Mouse (Mus musculus): ENCODE data around the gene Prickle4. TPM values are rescaled to one million over a fixed set of nuclear protein-coding genes. Genes with fewer than 3 reads are reported as not detected.

Gene Prickle4
- polyA plus RNA-seq (2014; fragmentation: Nextera tagmentation; extraction: Ambion mirVana), result 0.44 and 1.7 TPM in 2 replicates

DNA sequence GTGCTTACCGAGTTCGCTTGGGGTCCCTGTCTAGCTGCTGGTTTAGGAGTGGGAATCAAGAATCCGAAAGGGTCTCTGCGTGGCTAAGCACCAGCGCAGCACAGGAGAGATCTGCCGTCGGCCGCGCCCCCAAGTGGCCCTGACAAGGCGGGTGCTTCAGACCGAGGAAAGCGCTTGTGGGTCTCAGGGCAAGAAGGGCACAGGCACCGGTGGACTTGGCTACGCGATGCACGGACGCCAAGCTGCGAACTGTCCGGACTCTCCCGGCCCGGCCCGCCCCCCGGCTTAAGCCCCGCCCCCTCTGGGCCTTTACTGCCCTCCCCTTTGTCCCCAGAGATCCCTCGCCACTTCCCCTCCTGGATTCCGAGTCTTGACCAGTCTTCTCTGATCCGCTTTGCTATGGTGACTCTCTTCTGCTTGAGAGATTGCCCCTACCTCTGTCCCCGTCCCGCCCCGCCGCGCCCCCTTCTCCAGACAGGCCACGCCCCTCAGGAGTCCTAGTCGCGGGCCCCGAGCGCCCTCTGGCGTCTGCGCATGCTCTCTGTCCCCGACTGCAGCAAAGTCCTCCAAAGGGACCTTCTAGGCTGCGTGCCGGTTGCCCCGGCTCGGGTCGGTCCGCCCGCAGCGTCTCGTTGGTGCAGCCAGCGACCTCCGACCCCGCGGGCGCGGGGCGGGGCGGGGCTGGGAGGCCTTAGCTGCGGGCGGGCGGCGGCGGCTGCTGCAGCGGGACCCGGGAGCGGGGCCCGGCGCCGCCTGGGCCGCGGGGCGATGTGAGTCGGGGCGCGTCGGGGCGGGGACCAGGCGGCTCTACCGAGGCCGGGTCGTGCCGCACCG lies at the start of gene Prickle4:
Prickle4 (minus strand) TSS at position 234 of the 834 bp plus-strand sequence.
- peaks cover 12% of the 10 kb centered on the region for H3K4me1 ChIP-seq (replicated peaks; ENCODE audit: control insufficient read depth, insufficient read depth, low read length)
- peaks cover 20% of the 10 kb centered on the region for H3K27me3 ChIP-seq (replicated peaks; ENCODE audit: control insufficient read depth, insufficient read depth, low read length)
- under 1% methylated on average over 80 of the region's 82 CpGs for WGBS

DNA sequence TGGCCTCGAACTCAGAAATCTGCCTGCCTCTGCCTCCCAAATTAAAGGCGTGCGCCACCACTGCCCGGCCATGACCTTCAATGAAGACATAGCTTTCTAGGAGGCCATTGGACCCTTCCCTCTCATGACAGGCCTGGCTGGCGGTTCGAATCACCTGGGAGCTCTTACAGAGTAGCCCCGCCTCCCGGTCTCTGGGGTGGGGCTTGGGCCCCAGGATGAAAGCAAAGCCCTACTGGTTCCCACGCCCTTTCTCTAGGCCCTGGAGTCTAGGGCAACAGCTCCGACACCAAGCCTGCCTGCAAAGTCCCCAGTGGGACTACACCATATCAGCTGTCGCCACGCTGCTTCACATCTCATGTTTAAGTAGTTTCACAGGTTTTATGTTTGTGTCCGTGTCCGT lies 49.5 kb upstream of the Prickle4 start:
- Histone ChIP-seq H3K4me1 (replicated peaks; ENCODE audit: control insufficient read depth, insufficient read depth, low read length) (peaks cover 35% of the 10 kb centered on the region), H3K27ac (ENCODE audit: low read depth, low read length) (no peak overlapping the region), H3K36me3 (ENCODE audit: control insufficient read depth, insufficient read depth, low read length) (no peaks in the 10 kb centered on the region), H3K9me3 (ENCODE audit: control insufficient read depth, low read length) (no peaks in the 10 kb centered on the region), H3K9ac (ENCODE audit: low read depth, low read length) (no peak overlapping the region), H3K27me3 (replicated peaks; ENCODE audit: control insufficient read depth, insufficient read depth, low read length) (no peaks in the 10 kb centered on the region), H3K4me3 (ENCODE audit: low read depth, low read length) (no peak overlapping the region), H3K4me2 (no peak overlapping the region)
- DNase-seq (ENCODE audit: low spot score) (no peak), ATAC-seq (replicated peaks; ENCODE audit: low FRiP score) (no peak)
- WGBS, result 84% methylated on average over 14 of the region's 14 CpGs

More for the DNA sequence above, at the start of gene Prickle4:
- no peaks in the 10 kb centered on the region for H3K36me3 ChIP-seq (ENCODE audit: control insufficient read depth, insufficient read depth, low read length)
- H3K27ac ChIP-seq (ENCODE audit: low read depth, low read length), result peak within 1 kb of the TSS; percentile 26
- H3K4me3 ChIP-seq (ENCODE audit: low read depth, low read length), result peak within 1 kb of the TSS; percentile 77
- DNase-seq (ENCODE audit: low spot score) (peak; percentile 96), ATAC-seq (replicated peaks; ENCODE audit: low FRiP score) (peak; percentile 90)
- H3K9me3 ChIP-seq (ENCODE audit: control insufficient read depth, low read length), result no peaks in the 10 kb centered on the region
- peak within 1 kb of the TSS; percentile 75 for H3K9ac ChIP-seq (ENCODE audit: low read depth, low read length)
- peak within 1 kb of the TSS; percentile 96 for H3K4me2 ChIP-seq

DNA sequence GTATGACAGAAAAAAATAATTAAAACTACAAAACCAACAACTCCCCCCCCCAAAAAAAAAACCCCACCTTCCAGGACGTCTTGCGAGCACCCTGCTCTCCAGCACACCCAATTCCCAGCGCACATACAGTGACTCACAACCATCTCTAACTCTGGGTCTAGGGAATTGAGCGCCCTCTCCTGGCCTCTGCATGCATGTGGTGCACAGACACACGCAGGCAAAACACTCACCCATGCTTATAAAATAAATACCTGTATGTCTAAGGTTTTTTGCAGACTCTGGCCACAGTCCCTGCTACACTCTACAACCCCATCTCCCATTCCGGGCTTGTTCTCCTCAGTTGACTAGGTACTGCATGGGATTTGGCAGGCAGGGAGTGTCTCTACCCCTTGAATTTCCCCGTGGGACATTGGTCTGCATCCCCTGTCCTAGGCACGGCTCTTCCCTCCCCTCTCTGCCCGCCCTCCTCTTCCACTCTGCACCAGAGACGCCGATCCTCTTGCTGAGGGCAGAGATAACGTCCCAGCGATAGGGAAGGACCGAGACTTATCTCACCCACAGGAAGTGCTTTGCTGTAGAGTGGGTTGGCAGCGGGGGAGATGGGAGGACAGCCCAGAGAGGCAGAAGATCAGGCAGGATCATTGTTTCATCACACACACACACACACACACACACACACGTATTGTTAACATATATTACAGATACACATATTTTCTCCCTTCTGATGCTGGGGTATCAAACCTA lies 48.6 kb upstream of the Prickle4 start:
- peak overlapping the region; percentile 43 for H3K27ac ChIP-seq (ENCODE audit: low read depth, low read length)
- H3K4me3 ChIP-seq (ENCODE audit: low read depth, low read length), result no peak overlapping the region
- peak; percentile 61 for DNase-seq (ENCODE audit: low spot score)

DNA sequence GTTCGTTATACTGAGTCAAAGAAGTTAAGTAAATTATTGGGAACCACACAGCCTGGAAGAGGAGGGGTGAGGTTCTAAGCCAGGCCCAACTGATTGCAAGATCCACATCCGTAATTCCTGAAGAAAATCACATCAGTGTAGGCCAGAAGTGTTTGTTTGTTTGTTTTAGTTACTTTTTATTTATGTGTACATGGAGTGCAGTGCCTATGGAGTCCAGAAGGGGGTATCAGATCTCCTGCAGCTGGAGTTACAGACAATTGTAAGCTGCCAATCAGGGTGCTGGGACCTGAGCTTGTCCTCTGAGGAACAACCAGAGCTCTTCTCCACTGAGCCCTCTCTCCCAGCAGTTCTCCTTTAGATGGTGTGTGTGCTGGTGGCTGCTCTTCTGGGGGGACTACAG lies 45.6 kb upstream of the Prickle4 start:
- no peak for ATAC-seq (replicated peaks; ENCODE audit: low FRiP score)
- no peak overlapping the region for H3K9ac ChIP-seq (ENCODE audit: low read depth, low read length)
- 74% methylated on average over 2 of the region's 2 CpGs for WGBS
- H3K9me3 ChIP-seq (ENCODE audit: control insufficient read depth, low read length), result no peaks in the 10 kb centered on the region
- H3K36me3 ChIP-seq (ENCODE audit: control insufficient read depth, insufficient read depth, low read length), result no peaks in the 10 kb centered on the region
- DNase-seq (ENCODE audit: low spot score), result no peak
- no peak overlapping the region for H3K4me2 ChIP-seq
- no peak overlapping the region for H3K4me3 ChIP-seq (ENCODE audit: low read depth, low read length)
- peaks cover 40% of the 10 kb centered on the region for H3K4me1 ChIP-seq (replicated peaks; ENCODE audit: control insufficient read depth, insufficient read depth, low read length)
- H3K27ac ChIP-seq (ENCODE audit: low read depth, low read length), result no peak overlapping the region
- H3K27me3 ChIP-seq (replicated peaks; ENCODE audit: control insufficient read depth, insufficient read depth, low read length), result peaks cover 5% of the 10 kb centered on the region

More for the DNA sequence above, 48.6 kb upstream of the Prickle4 start:
- 15% methylated on average over 16 of the region's 16 CpGs for WGBS
- ATAC-seq (replicated peaks; ENCODE audit: low FRiP score), result peak; percentile 86
- Histone ChIP-seq H3K27me3 (replicated peaks; ENCODE audit: control insufficient read depth, insufficient read depth, low read length) (peaks cover 4% of the 10 kb centered on the region), H3K4me2 (peak overlapping the region; percentile 57), H3K36me3 (ENCODE audit: control insufficient read depth, insufficient read depth, low read length) (no peaks in the 10 kb centered on the region), H3K9ac (ENCODE audit: low read depth, low read length) (peak overlapping the region; percentile 30; the same call in 1 of the 2 replicates), H3K9me3 (ENCODE audit: control insufficient read depth, low read length) (no peaks in the 10 kb centered on the region), H3K4me1 (replicated peaks; ENCODE audit: control insufficient read depth, insufficient read depth, low read length) (peaks cover 38% of the 10 kb centered on the region)

DNA sequence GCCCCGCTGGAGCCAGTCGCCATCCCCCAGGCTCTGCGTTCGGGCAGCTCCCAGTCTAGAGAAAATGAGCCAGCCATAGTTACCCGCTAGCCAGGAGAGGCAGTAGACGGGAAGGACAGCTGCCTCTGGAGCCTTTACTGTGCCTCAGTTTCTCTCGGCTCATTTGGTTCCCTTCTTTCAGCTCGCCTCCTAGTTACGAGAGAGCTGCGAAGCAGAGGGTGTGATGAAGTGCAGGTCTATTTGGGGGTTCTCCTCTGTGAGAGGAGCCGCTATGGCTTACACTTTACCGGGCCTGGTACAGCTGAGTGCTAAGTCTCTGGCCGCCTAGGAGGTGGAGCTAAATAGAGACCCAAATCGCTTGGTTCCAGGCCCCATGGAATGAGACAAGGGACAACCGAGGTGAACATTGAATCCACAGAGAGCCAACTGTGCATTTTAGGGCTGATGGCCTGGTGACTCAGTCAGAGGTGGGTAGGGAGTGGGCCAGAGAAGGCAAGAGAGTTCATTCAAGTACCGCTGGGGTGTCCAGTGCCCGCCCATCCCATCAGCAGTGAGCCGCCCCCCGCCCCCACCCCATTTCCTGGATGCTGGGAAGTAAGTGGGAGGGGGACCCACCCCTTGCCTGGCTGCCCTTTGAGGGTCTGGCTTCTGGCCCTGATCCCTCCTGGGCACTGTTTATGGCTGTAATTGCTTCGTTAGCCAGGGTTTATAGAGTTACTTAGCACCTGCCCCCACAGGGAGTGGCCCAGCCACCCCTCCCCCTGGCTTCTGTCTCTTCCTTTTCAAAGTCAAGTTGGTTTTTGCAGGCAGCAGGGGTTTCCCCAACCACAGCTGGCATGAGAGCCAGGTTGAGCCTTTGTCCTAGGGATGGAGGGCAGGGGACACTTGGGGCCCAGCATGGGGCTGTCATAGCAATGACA lies 44.6 kb upstream of the Prickle4 start:
- H3K4me2 ChIP-seq, result peak overlapping the region; percentile 99
- no peaks in the 10 kb centered on the region for H3K9me3 ChIP-seq (ENCODE audit: control insufficient read depth, low read length)
- no peaks in the 10 kb centered on the region for H3K36me3 ChIP-seq (ENCODE audit: control insufficient read depth, insufficient read depth, low read length)
- ATAC-seq (replicated peaks; ENCODE audit: low FRiP score) (no peak), DNase-seq (ENCODE audit: low spot score) (no peak)
- H3K27ac ChIP-seq (ENCODE audit: low read depth, low read length), result peak overlapping the region; percentile 62; the same call in 1 of the 2 replicates
- peaks cover 39% of the 10 kb centered on the region for H3K4me1 ChIP-seq (replicated peaks; ENCODE audit: control insufficient read depth, insufficient read depth, low read length)
- peak overlapping the region; percentile 79 for H3K9ac ChIP-seq (ENCODE audit: low read depth, low read length)
- 18% methylated on average over 20 of the region's 20 CpGs for WGBS
- H3K4me3 ChIP-seq (ENCODE audit: low read depth, low read length), result peak overlapping the region; percentile 81
- peaks cover 5% of the 10 kb centered on the region for H3K27me3 ChIP-seq (replicated peaks; ENCODE audit: control insufficient read depth, insufficient read depth, low read length)

DNA sequence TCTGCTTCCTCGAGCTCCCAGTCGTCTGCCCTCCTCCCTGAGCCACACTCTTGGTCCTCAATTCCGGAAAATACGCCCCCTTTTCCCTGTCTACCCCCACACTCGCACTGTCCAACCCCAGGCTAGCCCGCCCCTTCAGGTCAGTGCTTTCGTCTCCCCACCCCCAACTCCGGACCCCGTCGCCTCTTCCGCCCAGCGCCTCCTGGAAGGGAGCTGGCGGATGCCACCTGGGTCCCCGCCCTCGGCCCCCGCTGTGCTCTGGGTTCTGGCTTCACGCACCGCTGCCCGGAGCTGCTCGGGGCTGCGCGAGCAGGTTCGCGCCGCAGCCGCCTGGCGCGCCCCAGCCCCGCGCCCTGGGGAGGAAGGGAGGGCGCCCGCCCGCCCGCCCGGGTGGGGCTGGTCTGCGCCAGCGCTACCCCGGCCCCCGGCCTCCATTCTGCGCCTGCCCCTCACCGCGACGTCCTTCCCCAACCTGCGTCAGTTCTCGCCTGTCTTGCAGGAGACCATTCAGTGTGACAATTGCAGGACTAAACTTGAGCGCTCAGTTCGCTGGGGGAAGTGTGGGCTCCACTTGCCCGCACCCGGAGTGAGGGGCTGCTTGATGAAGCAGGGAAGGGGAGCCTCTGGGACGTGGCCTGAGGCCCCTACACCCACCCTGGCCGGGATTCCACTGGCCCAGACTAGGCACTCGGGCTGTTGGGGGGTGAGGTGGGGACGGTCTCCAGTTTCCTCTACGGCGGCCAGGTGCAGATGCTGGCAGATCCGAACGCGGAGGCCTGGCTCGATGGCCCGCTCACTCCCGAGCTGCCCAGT lies 43.7 kb upstream of the Prickle4 start:
- 3% methylated on average over 56 of the region's 61 CpGs for WGBS
- Histone ChIP-seq H3K36me3 (ENCODE audit: control insufficient read depth, insufficient read depth, low read length) (no peaks in the 10 kb centered on the region), H3K4me1 (replicated peaks; ENCODE audit: control insufficient read depth, insufficient read depth, low read length) (peaks cover 31% of the 10 kb centered on the region), H3K4me2 (peak overlapping the region; percentile 99), H3K27me3 (replicated peaks; ENCODE audit: control insufficient read depth, insufficient read depth, low read length) (peaks cover 5% of the 10 kb centered on the region), H3K9me3 (ENCODE audit: control insufficient read depth, low read length) (no peaks in the 10 kb centered on the region), H3K27ac (ENCODE audit: low read depth, low read length) (peak overlapping the region; percentile 62), H3K9ac (ENCODE audit: low read depth, low read length) (peak overlapping the region; percentile 79), H3K4me3 (ENCODE audit: low read depth, low read length) (peak overlapping the region; percentile 81)
- DNase-seq (ENCODE audit: low spot score), result peak; percentile 57
- peak; percentile 34 for ATAC-seq (replicated peaks; ENCODE audit: low FRiP score)

DNA sequence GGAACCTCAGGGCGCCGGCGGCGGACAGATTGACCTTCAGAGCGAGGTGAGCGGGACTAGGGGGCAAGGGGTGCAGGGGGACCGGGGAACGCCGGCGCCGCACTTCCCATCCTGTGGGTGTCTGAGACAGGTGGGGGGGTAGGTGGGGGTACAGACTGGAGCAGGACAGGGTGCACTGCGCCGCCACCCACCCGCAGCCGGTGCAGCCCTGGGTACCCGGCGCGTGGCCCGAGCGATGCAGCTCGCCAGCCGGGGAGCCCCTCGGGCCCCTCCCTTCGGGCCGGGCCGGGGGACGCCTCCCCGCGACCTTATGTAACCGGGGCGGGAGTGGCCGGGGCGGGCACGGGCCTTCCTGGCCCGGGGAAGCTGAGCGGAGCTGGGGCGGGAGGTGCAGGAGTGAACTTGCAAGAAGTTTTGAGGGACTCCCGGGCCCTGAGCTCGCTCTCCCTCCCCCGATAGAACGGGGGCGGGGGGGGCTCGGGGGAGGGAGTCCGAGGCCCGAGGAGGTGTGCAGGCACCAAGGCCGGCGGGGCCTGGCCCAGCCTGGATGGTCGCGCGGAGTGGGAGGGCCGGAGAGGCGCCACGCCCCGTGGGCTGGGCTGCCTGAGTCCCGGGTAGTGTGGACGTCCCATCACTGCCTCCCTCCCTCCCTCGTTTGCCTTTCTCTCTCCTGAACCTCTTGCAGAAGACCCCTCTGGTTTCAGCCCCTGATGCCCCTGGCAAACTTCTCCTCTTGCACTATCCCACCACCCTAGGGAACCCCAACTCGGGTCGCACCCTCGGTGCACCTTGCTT lies 42.9 kb upstream of the Prickle4 start:
- peaks cover 5% of the 10 kb centered on the region for H3K27me3 ChIP-seq (replicated peaks; ENCODE audit: control insufficient read depth, insufficient read depth, low read length)
- WGBS, result under 1% methylated on average over 55 of the region's 60 CpGs
- peaks cover 24% of the 10 kb centered on the region for H3K4me1 ChIP-seq (replicated peaks; ENCODE audit: control insufficient read depth, insufficient read depth, low read length)
- H3K4me3 ChIP-seq (ENCODE audit: low read depth, low read length), result peak overlapping the region; percentile 81
- H3K9ac ChIP-seq (ENCODE audit: low read depth, low read length), result peak overlapping the region; percentile 79
- DNase-seq (ENCODE audit: low spot score) (peak; percentile 83), ATAC-seq (replicated peaks; ENCODE audit: low FRiP score) (peak; percentile 80)
- H3K9me3 ChIP-seq (ENCODE audit: control insufficient read depth, low read length), result no peaks in the 10 kb centered on the region
- peak overlapping the region; percentile 62 for H3K27ac ChIP-seq (ENCODE audit: low read depth, low read length)
- peak overlapping the region; percentile 99 for H3K4me2 ChIP-seq
- H3K36me3 ChIP-seq (ENCODE audit: control insufficient read depth, insufficient read depth, low read length), result no peaks in the 10 kb centered on the region

Measured in liver, embryonic 11.5 days (tissue).